Mouse (Mus musculus) MEL (cell line): ENCODE data around the gene Shc4. TPM values are rescaled to one million over a fixed set of nuclear protein-coding genes. Genes with fewer than 3 reads are reported as not detected.

Experiments used
- DNase-seq: peaks from one replicate; pipeline ENCODE4 v3.0.0; 2011; ENCODE audit warnings: low read depth, low spot score
- H3K27ac ChIP-seq: 2 replicates; pipeline ENCODE4 v1.5.1; 2012; ENCODE audit warnings: low read depth, mild to moderate bottlenecking, control low read depth, low read length, moderate library complexity; ENCODE audit not compliant: control insufficient read depth
- H3K27me3 ChIP-seq, 2 experiments: fragments of 150-350 bp in 1 of 2; sonication (generic) in 1 of 2; 2 replicates each; pipeline ENCODE4 v1.6.1; 2012; ENCODE audit warnings: low read length in 2 of 2, mild to moderate bottlenecking in 2 of 2, improper control_type of control experiment in 1 of 2, moderate library complexity in 1 of 2; ENCODE audit not compliant: insufficient read depth in 2 of 2, control insufficient read depth in 1 of 2
- H3K36me3 ChIP-seq, 2 experiments: 2 replicates each; pipeline ENCODE4 v1.6.1; 2012 to 2014; ENCODE audit warnings: low read length in 2 of 2, improper control_type of control experiment in 1 of 2, inconsistent platforms in 1 of 2, mild to moderate bottlenecking in 1 of 2; ENCODE audit not compliant: insufficient read depth in 2 of 2, control insufficient read depth in 1 of 2
- H3K4me1 ChIP-seq, 2 experiments: fragments of 150-350 bp in 1 of 2; sonication (generic) in 1 of 2; 2 replicates each; pipeline ENCODE4 v1.6.1; 2012; ENCODE audit warnings: low read length in 2 of 2, improper control_type of control experiment in 1 of 2, mild to moderate bottlenecking in 1 of 2; ENCODE audit not compliant: insufficient read depth in 2 of 2, control insufficient read depth in 1 of 2
- H3K4me3 ChIP-seq, 2 experiments: fragments of 150-350 bp in 1 of 2; sonication (generic) in 1 of 2; 2 replicates each; pipeline ENCODE4 v1.5.1; 2012; ENCODE audit warnings: low read depth in 2 of 2, low read length in 2 of 2, mild to moderate bottlenecking in 2 of 2, moderate library complexity in 2 of 2, control low read depth in 1 of 2, improper control_type of control experiment in 1 of 2; ENCODE audit not compliant: control insufficient read depth in 1 of 2, insufficient read depth in 1 of 2
- H3K79me2 ChIP-seq: 2 replicates; pipeline ENCODE4 v1.6.1; 2012; ENCODE audit warnings: mild to moderate bottlenecking, low read length, moderate library complexity; ENCODE audit not compliant: control insufficient read depth, poor library complexity, insufficient read depth
- H3K9ac ChIP-seq: 2 replicates; pipeline ENCODE4 v1.6.1; 2012; ENCODE audit warnings: low read depth, mild to moderate bottlenecking, control low read depth, low read length, moderate library complexity; ENCODE audit not compliant: control insufficient read depth, poor library complexity, severe bottlenecking
- H3K9me3 ChIP-seq: fragments of 150-350 bp; sonication (generic); replicated peaks from 2 replicates; pipeline ENCODE4 v1.6.1; 2012; ENCODE audit warnings: mild to moderate bottlenecking, low read length, improper control_type of control experiment, moderate library complexity; ENCODE audit not compliant: insufficient read depth
- BHLHE40 ChIP-seq: IDR thresholded peaks from 2 replicates; pipeline ENCODE4 v1.6.1; 2012; ENCODE audit warnings: low read depth, mild to moderate bottlenecking, inconsistent platforms, low read length, improper control_type of control experiment, borderline replicate concordance
- CHD1 ChIP-seq: IDR thresholded peaks from 2 replicates; pipeline ENCODE4 v1.6.1; 2012; ENCODE audit warnings: low read depth, mild to moderate bottlenecking, inconsistent platforms, low read length, improper control_type of control experiment
- CTCF ChIP-seq, 3 experiments: IDR thresholded peaks in 2 of 3; conservative IDR thresholded peaks in 1 of 3; 2 replicates each; pipeline ENCODE4 v1.5.1; 2011 to 2012; ENCODE audit warnings: low read length in 3 of 3, low read depth in 2 of 3, mild to moderate bottlenecking in 2 of 3, improper control_type of control experiment in 1 of 3, inconsistent platforms in 1 of 3, mixed read lengths in 1 of 3, moderate library complexity in 1 of 3; ENCODE audit not compliant: control insufficient read depth in 1 of 3, insufficient read depth in 1 of 3, poor library complexity in 1 of 3, severe bottlenecking in 1 of 3
- ELF1 ChIP-seq: IDR thresholded peaks from 2 replicates; pipeline ENCODE4 v1.6.1; 2014; ENCODE audit warnings: low read depth, mild to moderate bottlenecking, inconsistent platforms, low read length, improper control_type of control experiment, moderate library complexity
- ETS1 ChIP-seq: IDR thresholded peaks from 2 replicates; pipeline ENCODE4 v1.6.1; 2012; ENCODE audit warnings: low read depth, mild to moderate bottlenecking, inconsistent platforms, low read length, improper control_type of control experiment, moderate library complexity
- GATA1 ChIP-seq: IDR thresholded peaks from 2 replicates; pipeline ENCODE4 v1.6.1; 2011; ENCODE audit warnings: low read depth, low read length, improper control_type of control experiment
- HCFC1 ChIP-seq: IDR thresholded peaks from 2 replicates; pipeline ENCODE4 v1.6.1; 2012; ENCODE audit warnings: low read depth, mild to moderate bottlenecking, inconsistent platforms, low read length, improper control_type of control experiment, moderate library complexity
- MAFK ChIP-seq: IDR thresholded peaks from 2 replicates; pipeline ENCODE4 v1.6.1; 2011; ENCODE audit warnings: low read depth, mild to moderate bottlenecking, low read length, improper control_type of control experiment, borderline replicate concordance
- MEF2A ChIP-seq: IDR thresholded peaks from 2 replicates; pipeline ENCODE4 v1.6.1; 2014; ENCODE audit warnings: low read depth, mild to moderate bottlenecking, inconsistent platforms, low read length, improper control_type of control experiment; ENCODE audit not compliant: poor library complexity, insufficient replicate concordance, severe bottlenecking; ENCODE audit errors: extremely low read depth
- NELFE ChIP-seq: IDR thresholded peaks from 2 replicates; pipeline ENCODE4 v1.6.1; 2011; ENCODE audit warnings: low read depth, low read length, improper control_type of control experiment
- POLR2A ChIP-seq, 2 experiments: IDR thresholded peaks; 2 replicates each; pipeline ENCODE4 v1.6.1; 2011 to 2012; ENCODE audit warnings: low read length in 2 of 2, mild to moderate bottlenecking in 2 of 2, control low read depth in 1 of 2, improper control_type of control experiment in 1 of 2, low read depth in 1 of 2, moderate library complexity in 1 of 2; ENCODE audit not compliant: control insufficient read depth in 1 of 2, insufficient read depth in 1 of 2, poor library complexity in 1 of 2
- POLR2AphosphoS5 ChIP-seq: IDR thresholded peaks from 2 replicates; pipeline ENCODE4 v1.6.1; 2012; ENCODE audit warnings: low read depth, borderline replicate concordance, mild to moderate bottlenecking, inconsistent platforms, low read length, moderate library complexity, mixed read lengths
- RCOR1 ChIP-seq: IDR thresholded peaks from 2 replicates; pipeline ENCODE4 v1.6.1; 2012; ENCODE audit warnings: low read depth, mild to moderate bottlenecking, inconsistent platforms, low read length, improper control_type of control experiment
- SMC3 ChIP-seq: IDR thresholded peaks from 2 replicates; pipeline ENCODE4 v1.6.1; 2011; ENCODE audit warnings: low read depth, low read length, improper control_type of control experiment
- TBP ChIP-seq: IDR thresholded peaks from 2 replicates; pipeline ENCODE4 v1.8.0; 2011; ENCODE audit warnings: low read depth, low read length, improper control_type of control experiment
- TCF12 ChIP-seq: IDR thresholded peaks from 2 replicates; pipeline ENCODE4 v1.6.1; 2014; ENCODE audit warnings: low read depth, mild to moderate bottlenecking, inconsistent platforms, low read length, improper control_type of control experiment, moderate library complexity
- ZKSCAN1 ChIP-seq: IDR thresholded peaks from 2 replicates; pipeline ENCODE4 v1.6.1; 2012; ENCODE audit warnings: low read depth, mild to moderate bottlenecking, inconsistent platforms, low read length, improper control_type of control experiment, moderate library complexity
- ZMIZ1 ChIP-seq: IDR thresholded peaks from 2 replicates; pipeline ENCODE4 v1.6.1; 2012; ENCODE audit warnings: low read depth, mild to moderate bottlenecking, inconsistent platforms, low read length, improper control_type of control experiment, moderate library complexity
- polyA plus RNA-seq, 2 experiments: library from polyadenylated mRNA; stranded (reverse) in 1 of 2; unstranded in 1 of 2; fragments of >175 nt in 1 of 2; fragments of >200 nt in 1 of 2; gene quantifications; 2 replicates each; pipeline versions ENCODE4 v1.2.1 to v1.2.4; 2012; ENCODE audit warnings: low replicate concordance in 2 of 2, low read depth in 1 of 2; ENCODE audit not compliant: insufficient read length in 2 of 2, insufficient read depth in 1 of 2, missing spikeins in 1 of 2
- total RNA-seq: library from RNA; depleted of rRNA; stranded (reverse); fragments of 300-350 nt; gene quantifications from 2 replicates; pipeline ENCODE4 v1.2.3, GENCODE M21; 2012

Shc4 gene
- total and polyA plus RNA-seq, 3 experiments, result 0.38 to 1.1 TPM; not detected in 1

GRCm38 (mm10) chr2:125672957-125673631 lies 50.9 kb downstream of the Shc4 start, which contains the start of gene Eid1 (continued):
- no peak for TF ChIP-seq MEF2A
- no peak for TF ChIP-seq CHD1
- no peak for TF ChIP-seq ELF1
- TF ChIP-seq NELFE, result peak; percentile 77; the same call in 1 of the 2 replicates
- TF ChIP-seq POLR2A (IDR thresholded peaks at IDR 0.05; ENCODE audit: control insufficient read depth in 1 of 2, insufficient read depth in 1 of 2, low read depth in 1 of 2, low read length in 2 of 2, poor library complexity in 1 of 2), result peak; percentile 54 to 77; a peak in 2 of 4 replicates
- TF ChIP-seq HCFC1, result peak; percentile 69
- peak; percentile 96 for TF ChIP-seq BHLHE40
- 0 out of 2 replicates have a peak, but pooled peaks have one; percentile 27 for TF ChIP-seq TCF12
- TF ChIP-seq POLR2AphosphoS5, result no peak
- no peak for TF ChIP-seq MAFK

GRCm38 (mm10) chr2:125672568-125672956 lies 51.4 kb downstream of the Shc4 start:
- DNase-seq, result no peak
- H3K27me3 ChIP-seq, result no peaks in the 10 kb centered on the region
- peaks cover 9 to 17% of the 10 kb centered on the region in 2 experiments for H3K4me1 ChIP-seq
- H3K36me3 ChIP-seq, result peaks cover 0 to 18% of the 10 kb centered on the region in 2 experiments; a peak in 2 of 4 replicates
- H3K4me3 ChIP-seq, result peak overlapping the region; percentile 68 to 87
- H3K9ac ChIP-seq, result peak overlapping the region; percentile 91
- H3K9me3 ChIP-seq, result no peaks in the 10 kb centered on the region
- peaks cover 9% of the 10 kb centered on the region for H3K79me2 ChIP-seq
- TF ChIP-seq ETS1, result no peak
- peak overlapping the region; percentile 73 for H3K27ac ChIP-seq

GRCm38 (mm10) chr2:125670846-125671245 lies 53.1 kb downstream of the Shc4 start:
- H3K4me1 ChIP-seq, result peaks cover 16 to 19% of the 10 kb centered on the region in 2 experiments
- H3K4me3 ChIP-seq, result no peak overlapping the region
- DNase-seq, result peak; percentile 70
- H3K9ac ChIP-seq, result no peak overlapping the region
- peaks cover 0 to 32% of the 10 kb centered on the region in 2 experiments; a peak in 2 of 4 replicates for H3K36me3 ChIP-seq
- no peak overlapping the region for H3K27ac ChIP-seq
- no peaks in the 10 kb centered on the region for H3K27me3 ChIP-seq
- no peaks in the 10 kb centered on the region for H3K9me3 ChIP-seq
- H3K79me2 ChIP-seq, result peaks cover 9% of the 10 kb centered on the region
- TF ChIP-seq TBP (no peak), GATA1 (no peak), ZMIZ1 (no peak), MEF2A (no peak), SMC3 (no peak), HCFC1 (no peak), CTCF (IDR thresholded peaks at IDR 0.05 in 2 of 3, conservative IDR thresholded peaks at IDR 0.05 in 1 of 3; ENCODE audit: control insufficient read depth in 1 of 3, insufficient read depth in 1 of 3, low read depth in 2 of 3, low read length in 3 of 3, poor library complexity in 1 of 3, severe bottlenecking in 1 of 3) (peak; percentile 7 to 55 (median 42); a peak in 4 of 6 replicates), RCOR1 (no peak), ZKSCAN1 (no peak)
